Mouse (Mus musculus) midbrain, postnatal 0 days (tissue): ENCODE results near the gene Taar9. TPM values are rescaled to one million over a fixed set of nuclear protein-coding genes. Genes with fewer than 3 reads are reported as not detected.
A peak's percentile ranks its signal among the peaks of the same experiment; 100 is the strongest.
"Not testable (repeated sequence)": the region's sequence is repeated elsewhere in the genome, so short reads cannot be mapped to it uniquely, and the experiment has no call there.

ENCODE experiments used
- ATAC-seq: fragments of 200-750 bp; cut with Nextera tagmentation; 2 replicates; pipeline ENCODE4 v1.8.0; 2017; ENCODE audit warnings: moderate number of reproducible peaks, mild to moderate bottlenecking, moderate TSS enrichment, moderate library complexity; ENCODE audit not compliant: low FRiP score
- DNase-seq: peaks from one replicate; pipeline ENCODE4 v3.0.0-alpha.2; 2015; ENCODE audit warnings: low spot score
- H3K27ac ChIP-seq: fragments of 300-500 bp; sonication (generic); 2 replicates; pipeline ENCODE4 v1.5.1; 2014; ENCODE audit warnings: low read depth, mild to moderate bottlenecking, low read length, mixed read lengths
- H3K27me3 ChIP-seq: fragments of 300-500 bp; sonication (generic); 2 replicates; pipeline ENCODE4 v1.6.1; 2014; ENCODE audit warnings: low read length, control low read depth, mixed read lengths; ENCODE audit not compliant: insufficient read depth
- H3K36me3 ChIP-seq: fragments of 300-500 bp; sonication (generic); 2 replicates; pipeline ENCODE4 v1.6.1; 2014; ENCODE audit warnings: low read length, control low read depth, mixed read lengths; ENCODE audit not compliant: insufficient read depth
- H3K4me1 ChIP-seq: fragments of 300-500 bp; sonication (generic); 2 replicates; pipeline ENCODE4 v1.6.1; 2014; ENCODE audit warnings: mild to moderate bottlenecking, control low read depth, antibody characterized with exemption, low read length, mixed read lengths; ENCODE audit not compliant: insufficient read depth
- H3K4me2 ChIP-seq: fragments of 300-500 bp; sonication (generic); 2 replicates; pipeline ENCODE4 v1.6.1; 2014; ENCODE audit warnings: low read depth, mild to moderate bottlenecking, low read length, mixed read lengths; ENCODE audit not compliant: poor library complexity, severe bottlenecking
- H3K4me3 ChIP-seq: fragments of 300-500 bp; sonication (generic); 2 replicates; pipeline ENCODE4 v1.5.1; 2014; ENCODE audit warnings: low read depth, mild to moderate bottlenecking, low read length, moderate library complexity
- H3K9ac ChIP-seq: fragments of 300-500 bp; sonication (generic); replicated peaks from 2 replicates; pipeline ENCODE4 v1.6.1; 2014; ENCODE audit warnings: mild to moderate bottlenecking, low read length, moderate library complexity, mixed read lengths; ENCODE audit not compliant: poor library complexity, severe bottlenecking
- H3K9me3 ChIP-seq: fragments of 300-500 bp; sonication (generic); 2 replicates; pipeline ENCODE4 v1.6.1; 2016; ENCODE audit warnings: low read length, control low read depth
- CTCF ChIP-seq: IDR thresholded peaks from 2 replicates; pipeline ENCODE4 v1.5.1; 2016; ENCODE audit warnings: antibody characterized with exemption, mild to moderate bottlenecking
- WGBS: fragments of 180-500 bp; shearing (Covaris S2); extraction: QIAGEN DNeasy Blood & Tissue Kit; methylation state at CpG from one replicate; pipeline ENCODE4 v1.1.7; 2014; 5-methylcytosine and 5-hydroxymethylcytosine counted together
- polyA plus RNA-seq: library from polyadenylated mRNA; unstranded; fragments of >200 nt; fragmentation: Nextera tagmentation; extraction: Ambion mirVana; gene quantifications from 2 replicates; pipeline ENCODE4 v1.2.1, GENCODE M21; 2015
- total RNA-seq: library from RNA; depleted of rRNA; stranded (reverse); fragments of >200 nt; gene quantifications from 2 replicates; pipeline ENCODE4 v1.2.3, GENCODE M21; 2014

Gene Taar9
- total and polyA plus RNA-seq, 2 experiments from 2014 or later, result not detected

GRCm38 (mm10) chr10:24111116-24111778 is 1.9 kb upstream of the Taar9 start:
- ATAC-seq (no peak), DNase-seq (peak; percentile 71)
- TF ChIP-seq CTCF, result peak; percentile 82
- Histone ChIP-seq H3K27me3 (no peaks in the 10 kb centered on the region), H3K4me2 (no peak overlapping the region), H3K9ac (no peak overlapping the region), H3K27ac (no peak overlapping the region), H3K9me3 (no peaks in the 10 kb centered on the region), H3K4me1 (no peaks in the 10 kb centered on the region), H3K4me3 (no peak overlapping the region), H3K36me3 (no peaks in the 10 kb centered on the region)
- 53% methylated on average over 6 of the region's 6 CpGs for WGBS

- WGBS, result 56% methylated on average over 3 of the region's 3 CpGs
- no peaks in the 10 kb centered on the region for H3K9me3 ChIP-seq
- H3K27me3 ChIP-seq, result no peaks in the 10 kb centered on the region
- DNase-seq (no peak), ATAC-seq (no peak)
- no peak overlapping the region for H3K4me3 ChIP-seq
- H3K9ac ChIP-seq, result no peak overlapping the region
- no peaks in the 10 kb centered on the region for H3K4me1 ChIP-seq
- no peak for TF ChIP-seq CTCF
- no peaks in the 10 kb centered on the region for H3K36me3 ChIP-seq
- H3K27ac ChIP-seq, result no peak overlapping the region
- no peak overlapping the region for H3K4me2 ChIP-seq
Measured at GRCm38 (mm10) chr10:24108236-24108635, 1.1 kb downstream of the Taar9 start.

GRCm38 (mm10) chr10:24107747-24108146 is 1.6 kb downstream of the Taar9 start:
- Histone ChIP-seq H3K36me3 (no peaks in the 10 kb centered on the region), H3K9ac (no peak overlapping the region), H3K4me2 (no peak overlapping the region), H3K27ac (no peak overlapping the region), H3K4me1 (no peaks in the 10 kb centered on the region), H3K27me3 (no peaks in the 10 kb centered on the region), H3K4me3 (no peak overlapping the region), H3K9me3 (no peaks in the 10 kb centered on the region)
- no peak for DNase-seq
- TF ChIP-seq CTCF, result no peak
- ATAC-seq, result no peak
- 66% methylated on average over 5 of the region's 5 CpGs for WGBS

- 57% methylated on average over 1 of the region's 1 CpGs for WGBS
- ATAC-seq, DNase-seq, H3K27me3 ChIP-seq, H3K4me1 ChIP-seq, H3K9ac ChIP-seq, H3K27ac ChIP-seq, H3K4me2 ChIP-seq, H3K9me3 ChIP-seq, H3K4me3 ChIP-seq, H3K36me3 ChIP-seq: not testable (repeated sequence)
Measured at GRCm38 (mm10) chr10:24103299-24103698, 6.0 kb downstream of the Taar9 start.

GRCm38 (mm10) chr10:24101812-24102211 is 7.5 kb downstream of the Taar9 start, which contains the start of gene Taar8c:
Gene Taar8c (minus strand): TSS chr10:24101912.
- H3K9me3 ChIP-seq, ATAC-seq, H3K4me3 ChIP-seq, DNase-seq, H3K4me2 ChIP-seq, H3K4me1 ChIP-seq, H3K27me3 ChIP-seq, H3K9ac ChIP-seq, H3K36me3 ChIP-seq, H3K27ac ChIP-seq: not testable (repeated sequence)
- 82% methylated on average over 1 of the region's 3 CpGs for WGBS

GRCm38 (mm10) chr10:24097010-24097409 is 12.3 kb downstream of the Taar9 start:
- H3K4me2 ChIP-seq, H3K36me3 ChIP-seq, ATAC-seq, H3K27me3 ChIP-seq, H3K27ac ChIP-seq, H3K4me1 ChIP-seq, H3K9ac ChIP-seq, H3K4me3 ChIP-seq, DNase-seq, H3K9me3 ChIP-seq: not testable (repeated sequence)
- WGBS, result 74% methylated on average over 2 of the region's 2 CpGs
